Mouse (Mus musculus) thymus, adult 2 months (tissue): ENCODE measurements around the gene Ano9.

Experiments used
- CTCF ChIP-seq: fragments of 200-500 bp; IDR thresholded peaks from 2 replicates; pipeline ENCODE4 v1.5.1; 2012; ENCODE audit warnings: mild to moderate bottlenecking, control low read depth, low read length, moderate library complexity, borderline replicate concordance; ENCODE audit not compliant: control insufficient read depth, poor library complexity, insufficient read depth; ENCODE audit errors: extremely low read depth
- POLR2A ChIP-seq: fragments of 200-500 bp; IDR thresholded peaks from 2 replicates; pipeline ENCODE4 v1.6.1; 2012; ENCODE audit warnings: mild to moderate bottlenecking, low read length, control low read depth, moderate library complexity; ENCODE audit not compliant: control insufficient read depth, poor library complexity, insufficient read depth; ENCODE audit errors: extremely low read depth

DNA sequence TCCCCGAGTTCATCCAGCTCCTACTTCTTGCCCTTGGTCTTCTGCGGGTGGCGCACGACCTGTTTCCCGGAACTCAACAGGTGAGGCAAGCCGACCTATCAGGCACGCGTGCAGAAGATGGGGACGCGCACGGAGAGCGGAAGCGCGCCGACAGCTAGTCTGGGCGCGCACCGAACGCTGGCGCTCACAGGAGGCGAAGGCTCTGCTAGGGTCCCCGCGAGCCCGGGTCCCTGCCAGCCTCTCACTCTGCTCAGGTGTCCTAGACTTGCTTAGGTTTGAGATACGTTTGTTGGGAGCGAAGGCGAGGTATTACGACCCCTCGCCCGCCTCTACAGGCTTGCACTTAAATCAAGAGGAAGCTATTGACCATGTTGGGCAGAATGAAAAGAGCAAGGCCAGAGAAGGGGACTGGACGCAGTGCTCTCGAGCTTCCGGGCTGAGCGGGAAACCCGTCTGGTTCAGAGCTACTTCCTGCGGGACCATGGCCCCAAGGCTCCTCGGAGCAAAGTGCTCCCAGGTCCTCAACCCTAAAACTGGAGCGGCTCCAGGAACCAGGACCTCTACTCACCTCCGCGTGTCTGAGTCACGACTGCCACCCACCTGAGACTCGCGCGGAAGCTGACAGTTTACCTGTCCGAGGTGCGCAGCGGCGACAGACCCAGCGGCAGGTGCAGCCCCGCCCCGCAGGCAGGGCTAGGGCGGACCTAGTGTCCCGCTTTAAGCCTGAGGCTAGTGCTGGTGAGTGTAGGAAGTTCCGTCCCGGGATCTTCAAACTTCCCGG, 17.5 kb downstream of the Ano9 start, which contains the start of gene Sigirr:
- TF ChIP-seq CTCF (no peak), POLR2A (peak; percentile 66; the same call in 1 of the 2 replicates)
